Mouse (Mus musculus) spleen, postnatal 14 days (tissue): ENCODE data around the gene Rtf2.

Experiments used
- DNase-seq, 2 experiments: peaks; one replicate each; pipeline ENCODE4 v3.0.0; 2021 to 2022; ENCODE audit warnings: low spot score in 2 of 2

Gene Rtf2

DNA sequence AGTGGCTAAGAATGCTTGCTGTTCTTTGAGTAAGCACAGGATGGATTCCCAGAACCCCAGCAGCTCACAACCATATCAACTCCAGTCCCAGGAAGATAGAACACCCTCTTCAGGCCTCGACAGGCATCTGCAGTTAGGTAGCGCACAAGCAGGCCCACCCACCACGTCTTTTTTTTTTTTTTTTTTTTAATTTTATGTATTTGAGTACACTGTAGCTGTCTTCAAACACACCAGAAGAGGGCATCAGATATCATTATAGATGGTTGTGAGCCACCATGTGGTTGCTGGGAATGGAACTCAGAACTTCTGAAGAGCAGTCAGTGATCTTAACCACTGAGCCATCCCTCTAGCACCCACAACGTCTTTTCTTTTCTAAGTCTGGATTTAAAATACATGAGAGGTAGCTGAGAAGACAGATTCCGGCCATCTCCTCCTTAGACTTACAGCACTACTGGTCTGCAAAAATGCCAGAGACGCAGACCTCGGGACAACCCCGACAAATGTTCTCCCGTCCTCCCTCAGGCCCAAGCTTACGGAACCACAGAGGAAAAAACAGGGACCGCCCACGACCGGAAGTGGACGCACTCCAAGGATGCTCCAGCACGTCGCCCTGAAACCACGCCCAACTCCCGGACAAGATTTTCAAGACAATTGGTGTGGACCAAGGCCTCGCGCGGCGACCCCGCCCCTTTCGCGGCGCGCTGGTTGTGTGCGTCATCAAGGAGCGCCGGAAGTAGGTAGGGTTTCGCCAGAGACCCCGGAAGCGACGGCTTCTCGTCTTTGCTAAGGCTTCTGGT is at the start of gene Rtf2:
Rtf2 (plus strand) TSS at position 714 of the 797 bp plus-strand sequence.
- DNase-seq = peak; percentile 94 to 98

DNA sequence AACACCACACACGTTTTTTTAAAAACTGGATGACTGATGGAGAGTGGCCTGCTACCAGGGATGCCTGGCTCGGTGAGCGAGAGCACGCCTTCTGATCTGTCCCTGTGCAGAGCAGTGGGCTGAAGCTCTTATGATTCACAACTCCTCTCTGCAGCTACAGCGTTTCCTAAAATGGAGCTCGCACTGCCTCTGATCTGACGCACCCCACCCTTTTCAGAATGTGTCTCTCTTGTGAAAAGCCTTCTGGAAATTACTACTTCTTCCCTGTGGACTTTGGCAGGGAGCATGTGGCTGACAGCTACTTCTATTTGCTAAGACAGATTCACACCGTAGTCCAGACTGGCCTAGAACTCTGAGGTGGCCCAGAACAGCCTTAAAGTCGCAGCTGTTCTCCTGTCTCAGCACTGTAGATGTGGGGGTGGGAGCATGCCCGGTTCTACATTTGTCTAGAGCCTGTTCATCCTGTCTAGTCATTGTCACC is 48.3 kb upstream of the Rtf2 start:
- DNase-seq = no peak

DNA sequence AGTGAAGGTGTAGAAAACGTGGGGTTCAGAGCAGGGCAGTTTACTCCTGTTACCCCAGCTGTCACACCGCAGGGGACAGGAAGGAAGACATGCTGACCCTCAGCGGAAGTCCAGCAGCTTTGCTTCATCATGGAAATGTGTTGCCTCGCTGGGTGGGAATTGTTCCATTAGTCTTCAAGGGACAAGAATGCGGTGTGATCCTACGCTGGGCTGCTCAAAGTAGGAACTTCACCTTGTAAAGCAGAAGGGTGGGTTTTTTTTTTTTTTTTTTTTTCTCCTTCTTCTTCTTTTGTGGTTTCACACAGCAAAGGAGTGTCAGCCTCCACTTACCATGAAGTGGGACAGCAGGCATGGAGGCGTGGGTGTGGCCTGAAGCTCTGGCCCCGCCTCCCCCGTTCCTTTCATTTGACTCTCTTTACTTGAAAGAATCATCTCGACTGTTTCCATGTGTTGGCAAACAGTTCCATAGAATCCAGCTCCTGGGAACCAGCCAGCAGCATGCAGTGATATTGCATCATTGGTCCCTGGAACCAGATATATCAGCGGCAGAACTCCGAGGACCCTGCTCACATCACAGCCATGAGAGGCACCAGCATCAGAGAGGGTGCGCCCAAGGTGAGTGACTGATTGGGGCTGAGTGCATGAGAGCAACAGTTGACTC is 46.8 kb upstream of the Rtf2 start, which contains the start of gene Cass4:
Cass4 (plus strand) TSS at position 404 of the 661 bp plus-strand sequence.
- peak in 1 of 2 experiments; percentile 28 for DNase-seq

DNA sequence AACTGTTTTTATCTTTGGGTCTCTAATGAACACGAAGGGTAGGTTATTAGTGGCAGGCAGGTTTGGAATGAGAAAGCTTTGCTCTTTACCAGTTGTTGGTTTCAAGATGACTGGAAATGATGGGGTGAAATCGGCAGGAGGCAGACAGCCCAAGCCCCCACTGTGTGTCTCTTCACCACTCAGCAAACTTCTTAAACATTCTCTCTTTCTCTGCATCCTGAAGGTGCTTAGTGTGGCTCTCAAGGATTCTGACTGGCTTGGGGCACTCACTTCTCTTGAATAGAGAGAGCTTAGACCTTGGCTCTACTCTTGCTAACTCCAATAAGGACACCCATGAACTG is 46.3 kb upstream of the Rtf2 start:
- no peak for DNase-seq

DNA sequence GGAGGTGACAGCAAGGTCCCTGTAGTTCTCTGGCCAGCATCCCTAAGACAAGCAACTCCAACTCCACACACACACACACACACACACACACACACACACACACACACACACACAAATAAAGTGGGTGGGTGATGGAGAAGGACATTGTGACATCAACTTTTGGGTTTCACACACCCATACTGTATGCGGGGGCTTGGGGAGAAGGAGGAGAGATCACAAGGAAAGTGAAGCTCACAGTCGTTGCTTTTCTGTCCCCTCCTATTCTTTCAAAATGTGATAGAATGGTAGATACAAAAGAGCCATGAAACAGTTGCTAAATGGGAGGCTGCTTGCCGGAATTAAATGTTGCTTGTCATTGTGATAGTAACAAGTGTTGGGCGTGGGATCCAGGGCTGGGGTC is 45.7 kb upstream of the Rtf2 start:
- DNase-seq = no peak

DNA sequence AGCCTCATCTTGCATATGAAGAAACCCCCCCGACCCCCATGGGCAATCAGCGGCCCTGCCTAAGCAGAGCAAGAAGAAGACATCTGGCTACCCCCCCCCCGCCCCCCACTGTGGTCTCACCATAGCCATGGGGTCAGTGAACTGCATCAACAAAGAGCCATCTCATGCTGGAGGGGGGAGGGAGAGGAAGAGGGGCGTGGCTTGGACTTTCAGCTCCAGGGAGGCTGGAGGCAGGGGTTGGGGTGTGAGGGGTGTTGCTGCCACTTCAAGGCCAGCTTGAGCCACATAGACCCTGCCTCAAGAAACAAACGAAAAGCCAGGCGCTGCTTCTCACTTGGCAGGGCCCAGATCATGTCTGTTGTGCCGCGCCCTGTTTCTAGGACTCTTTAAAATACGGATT is 44.4 kb upstream of the Rtf2 start:
- no peak for DNase-seq

DNA sequence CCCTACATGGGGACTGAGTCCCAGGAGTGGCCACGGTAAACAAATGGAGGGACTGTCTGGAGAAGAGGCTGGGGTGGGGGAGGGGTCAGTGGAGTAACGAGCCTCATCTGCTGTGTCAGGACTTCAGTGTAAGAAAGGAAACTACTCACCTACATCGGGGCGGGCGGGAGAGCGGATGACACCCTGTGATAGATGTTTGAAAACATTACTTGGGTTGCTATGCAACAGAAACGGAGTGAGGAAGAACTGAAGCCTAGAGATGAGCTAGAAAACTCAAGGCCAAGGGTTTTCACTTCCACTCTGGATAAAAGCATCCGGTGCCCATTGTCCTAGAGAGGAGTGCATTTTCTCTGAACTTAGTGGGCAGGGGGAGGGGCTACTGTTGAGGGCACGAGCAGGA is 40.5 kb upstream of the Rtf2 start:
- no peak for DNase-seq

DNA sequence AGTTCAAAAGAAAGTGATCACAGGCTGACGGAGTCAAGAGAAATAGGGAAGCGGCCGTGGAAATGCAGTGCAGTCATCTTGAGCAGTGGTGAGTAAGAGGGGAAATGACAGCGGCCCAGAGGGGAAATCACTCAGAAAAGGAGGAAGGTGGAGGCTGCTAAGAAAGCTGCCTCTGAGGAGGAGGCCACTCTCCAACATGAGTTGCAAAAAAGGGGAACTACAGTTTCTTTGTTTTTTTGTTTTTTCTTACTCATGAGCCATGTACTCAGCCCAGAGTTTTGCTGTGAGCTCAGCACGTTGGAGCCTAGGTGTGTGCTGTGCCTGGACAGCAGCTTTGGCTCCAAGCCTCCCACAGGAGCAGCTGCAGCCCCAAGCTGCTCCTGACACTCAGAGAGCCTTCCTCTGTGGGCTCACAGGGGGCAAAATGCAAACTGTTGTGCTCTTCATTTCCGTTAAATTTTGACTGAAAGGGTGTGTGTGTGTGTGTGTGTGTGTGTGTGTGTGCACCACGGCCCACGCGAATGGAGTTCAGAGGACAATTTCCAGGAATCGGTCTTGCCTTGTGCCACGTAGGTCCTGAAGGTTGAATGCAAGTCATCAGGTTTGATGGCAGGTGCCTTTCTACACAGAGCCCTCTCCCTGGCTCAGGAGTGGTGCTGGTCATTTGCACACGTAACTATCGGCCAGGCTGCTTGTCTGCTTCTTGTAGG is 39.1 kb upstream of the Rtf2 start:
- DNase-seq = peak in 1 of 2 experiments; percentile 34

DNA sequence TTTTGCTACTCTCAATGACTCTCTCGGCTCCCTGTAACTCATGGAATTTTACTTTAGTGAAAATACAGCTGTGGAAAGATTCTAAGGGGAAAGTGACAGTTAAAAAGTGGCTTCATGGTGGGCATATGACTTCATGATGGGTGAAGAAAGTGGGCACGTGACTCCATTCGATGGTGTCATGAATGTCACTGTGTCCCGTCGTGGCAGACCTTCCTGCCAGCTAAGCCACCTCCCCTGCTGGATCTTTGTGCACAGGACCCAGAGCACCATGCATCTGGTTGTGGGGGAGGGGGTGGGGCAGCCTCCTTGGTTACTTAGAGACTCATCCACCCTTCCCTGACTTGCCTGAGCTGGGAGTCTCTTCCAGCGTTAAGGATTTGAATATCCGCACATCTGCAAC is 36.1 kb upstream of the Rtf2 start:
- DNase-seq = no peak

DNA sequence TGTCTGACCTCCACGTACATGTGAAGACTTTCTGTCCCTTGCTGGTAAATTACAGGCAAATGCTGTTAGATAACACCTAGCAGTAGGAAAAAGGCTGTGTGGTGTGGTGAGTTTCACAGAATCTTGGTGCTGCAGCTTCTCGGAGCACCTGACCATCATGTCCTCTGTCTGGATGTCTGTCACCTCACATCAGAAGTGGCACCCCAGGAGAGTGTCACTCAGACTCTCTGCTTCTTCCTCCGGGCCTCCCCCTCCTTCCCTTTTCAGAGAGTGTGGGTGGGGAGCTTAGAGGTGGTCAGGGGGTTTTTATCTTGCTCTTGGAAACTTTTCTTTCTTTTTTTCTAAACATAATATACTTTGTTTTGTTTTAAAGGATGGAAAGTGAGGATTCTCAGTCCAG is 35.3 kb upstream of the Rtf2 start:
- DNase-seq = no peak

DNA sequence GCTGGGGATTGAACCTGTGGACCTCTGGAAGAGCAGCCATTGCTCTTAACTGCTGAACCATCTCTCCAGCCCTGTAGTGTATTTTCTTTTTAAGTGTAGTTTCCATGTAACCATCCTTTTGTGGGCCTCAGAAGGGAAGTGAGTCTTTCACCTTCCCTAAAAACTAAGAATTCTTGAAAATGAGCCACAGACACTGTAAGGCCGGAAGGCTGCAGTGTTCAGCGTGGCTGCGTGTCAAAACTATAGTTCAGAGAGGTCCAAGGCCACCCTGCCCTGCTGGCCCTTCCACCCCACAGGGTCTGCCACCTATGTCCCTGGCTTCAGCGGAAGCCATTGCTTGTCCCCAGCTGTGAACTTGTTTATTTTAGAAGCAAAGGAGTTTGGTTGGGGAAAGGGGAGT is 34.2 kb upstream of the Rtf2 start:
- no peak for DNase-seq

DNA sequence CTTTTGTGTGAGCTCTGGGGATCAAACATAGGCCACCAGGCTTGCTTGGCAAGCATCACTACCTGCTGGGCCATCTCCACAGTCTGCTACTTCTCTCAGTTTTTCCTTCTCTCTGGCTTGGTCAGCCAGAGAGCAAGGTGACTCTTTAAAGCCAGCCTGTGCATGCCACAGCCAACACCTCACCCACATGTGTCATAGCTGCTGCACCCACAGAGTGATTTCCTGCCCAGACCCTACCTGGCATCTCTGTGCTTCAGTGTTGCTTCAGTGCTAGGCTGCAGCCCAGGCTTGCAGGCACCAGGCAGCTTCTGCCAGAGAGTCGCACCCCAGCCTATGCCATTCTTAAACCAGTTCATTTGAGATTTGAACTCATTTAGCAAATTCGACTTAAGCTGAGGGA is 32.9 kb upstream of the Rtf2 start:
- no peak for DNase-seq

DNA sequence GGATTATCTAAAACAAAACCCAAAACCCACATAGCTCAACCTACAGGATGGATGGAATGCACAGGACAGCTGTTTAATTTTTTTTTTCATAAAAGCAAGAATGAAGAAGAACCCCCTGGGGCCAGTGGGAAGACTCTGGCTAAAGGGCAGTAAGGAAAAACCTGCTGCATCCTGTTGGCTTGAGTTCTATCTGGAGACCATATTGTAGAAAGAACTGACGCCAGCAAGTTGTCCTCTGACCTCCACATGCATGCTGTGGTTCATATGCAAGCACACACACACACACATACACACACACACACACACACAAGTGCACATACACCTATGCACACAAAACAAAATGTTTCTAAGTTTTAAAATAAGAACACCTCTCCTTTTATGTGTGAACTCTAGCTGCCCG is 29.7 kb upstream of the Rtf2 start:
- DNase-seq = no peak

DNA sequence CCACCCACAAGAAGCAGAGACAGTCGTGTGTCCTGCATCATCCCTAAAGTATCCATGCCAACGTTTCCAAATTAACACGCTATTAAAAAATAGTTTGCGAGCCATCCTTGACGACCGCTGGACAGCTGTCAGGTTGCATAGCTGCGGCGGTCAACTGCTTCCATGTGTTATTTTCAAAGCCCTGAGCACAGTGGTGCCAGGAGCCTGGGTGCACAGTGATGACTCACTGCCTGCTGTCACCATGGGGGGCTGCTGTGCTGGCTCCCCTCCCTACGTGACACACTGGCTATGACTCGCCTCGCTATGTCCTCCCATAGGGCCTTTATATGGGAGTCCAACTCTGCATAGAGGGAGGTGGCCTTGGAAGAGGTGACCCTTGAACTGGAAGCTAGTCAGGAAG is 29.3 kb upstream of the Rtf2 start:
- DNase-seq = no peak

DNA sequence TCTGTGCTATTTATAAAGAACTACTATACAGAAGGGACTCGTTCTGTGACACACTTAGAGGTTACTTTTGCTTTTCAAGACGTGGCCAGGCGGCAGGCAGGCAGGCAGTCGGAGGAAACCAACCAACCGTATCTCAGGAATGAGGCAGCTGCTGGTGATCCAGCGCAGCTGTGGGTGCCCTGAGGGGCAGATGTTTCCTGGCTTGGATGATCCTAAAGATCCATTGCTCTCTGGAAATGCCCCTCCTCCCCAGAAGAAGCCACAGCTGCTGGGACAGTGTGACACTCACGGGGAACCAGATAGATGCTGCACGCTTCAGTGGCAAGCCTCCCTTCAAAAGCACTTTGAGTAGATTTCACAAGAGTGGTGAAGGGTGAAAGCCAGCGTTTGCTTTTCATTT is 27.9 kb upstream of the Rtf2 start:
- DNase-seq = no peak

DNA sequence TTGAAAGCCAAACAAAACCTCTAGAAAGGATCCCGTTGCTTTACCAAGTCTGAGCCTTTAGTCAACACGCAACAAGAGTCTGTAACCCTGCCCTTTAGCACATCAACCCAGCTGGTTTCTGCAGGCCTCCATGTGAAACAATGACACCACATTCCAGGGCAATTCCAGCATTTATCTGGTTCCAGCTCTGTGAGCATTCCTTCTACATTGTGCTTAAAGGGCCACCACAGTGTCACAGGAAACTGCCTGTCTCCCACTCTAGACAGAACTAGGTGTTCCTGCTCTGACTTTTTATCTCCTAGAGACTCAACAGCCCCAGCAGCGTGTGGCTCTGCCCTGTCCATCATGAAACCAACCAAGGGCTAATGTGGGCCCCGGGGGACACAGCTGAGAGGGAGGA is 27.1 kb upstream of the Rtf2 start:
- DNase-seq = no peak

DNA sequence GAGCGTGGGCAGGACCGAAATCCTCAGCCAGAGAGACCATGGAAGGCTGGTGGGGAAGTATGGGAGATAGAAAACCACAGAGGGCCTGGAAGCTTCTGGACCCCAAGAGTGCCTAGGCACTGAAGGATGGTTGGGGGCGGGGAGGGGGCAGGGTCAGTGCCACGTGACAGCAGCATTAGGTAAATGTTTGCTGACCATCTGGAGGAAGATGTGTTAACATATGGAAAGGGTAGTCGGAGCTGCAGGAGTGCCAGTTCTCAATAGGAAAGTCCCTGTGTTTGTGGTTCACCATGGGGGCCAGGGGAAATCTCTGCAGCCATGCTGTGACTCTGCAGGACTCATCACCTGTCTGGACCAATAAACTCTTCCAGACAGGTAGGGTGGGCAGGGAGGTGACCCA is 26.5 kb upstream of the Rtf2 start:
- DNase-seq = no peak

DNA sequence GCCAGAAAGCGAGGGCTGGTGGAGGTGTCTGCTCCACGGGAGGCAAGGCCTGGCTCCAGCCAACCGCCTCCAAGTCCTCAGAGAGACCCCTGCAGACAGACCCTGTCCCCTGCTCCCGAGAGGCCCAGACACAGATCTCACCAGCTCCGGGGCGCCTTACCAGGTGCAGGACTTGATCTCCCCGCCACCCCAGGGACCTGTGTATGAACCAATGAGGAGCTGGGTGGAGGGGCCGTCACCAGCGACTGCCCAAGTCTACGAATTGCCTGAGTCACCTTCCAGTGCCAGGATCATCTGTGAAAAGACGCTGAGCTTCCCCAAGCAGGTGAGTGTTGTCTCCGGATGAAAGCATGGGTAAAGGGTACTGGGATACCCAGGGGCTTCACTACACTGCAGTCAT is 24.1 kb upstream of the Rtf2 start:
- DNase-seq = no peak

DNA sequence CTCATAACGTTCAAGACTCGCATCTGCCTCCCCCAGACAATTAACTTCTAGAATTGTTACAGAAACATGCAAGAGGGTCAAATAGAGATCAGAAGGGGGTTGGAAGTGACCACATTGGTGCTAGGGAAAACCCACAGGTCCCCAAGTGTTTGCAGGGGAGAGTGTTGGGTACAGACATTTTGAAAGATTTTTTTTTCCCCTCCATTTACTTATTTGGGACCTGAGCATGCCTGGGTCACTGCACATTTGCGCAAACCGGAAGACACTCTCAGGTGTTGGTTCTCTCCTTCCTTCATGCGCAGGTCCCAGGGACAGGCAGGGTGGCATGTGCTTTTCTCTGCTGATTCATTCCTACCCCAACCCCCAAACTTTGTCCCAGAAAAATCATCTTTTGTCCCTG is 23.5 kb upstream of the Rtf2 start:
- no peak for DNase-seq

DNA sequence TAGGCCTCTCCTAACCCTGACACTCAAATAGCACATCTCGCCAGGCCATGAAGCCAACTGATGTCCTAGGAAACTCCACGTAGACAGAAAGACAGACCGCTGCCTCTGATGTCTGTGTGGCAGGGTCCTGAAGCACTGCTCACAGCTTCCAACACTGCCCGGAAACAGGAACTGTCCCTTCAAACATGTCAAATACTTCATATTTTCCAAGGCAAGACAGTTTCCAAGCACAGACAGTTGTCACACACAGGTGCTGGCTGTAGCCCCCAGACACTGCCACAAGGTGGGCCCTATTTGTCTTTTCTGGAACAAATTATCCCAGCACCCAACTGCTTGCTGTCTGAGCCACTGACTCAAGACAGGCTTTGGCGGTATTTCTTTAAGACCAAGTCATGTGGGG is 22.1 kb upstream of the Rtf2 start:
- no peak for DNase-seq

DNA sequence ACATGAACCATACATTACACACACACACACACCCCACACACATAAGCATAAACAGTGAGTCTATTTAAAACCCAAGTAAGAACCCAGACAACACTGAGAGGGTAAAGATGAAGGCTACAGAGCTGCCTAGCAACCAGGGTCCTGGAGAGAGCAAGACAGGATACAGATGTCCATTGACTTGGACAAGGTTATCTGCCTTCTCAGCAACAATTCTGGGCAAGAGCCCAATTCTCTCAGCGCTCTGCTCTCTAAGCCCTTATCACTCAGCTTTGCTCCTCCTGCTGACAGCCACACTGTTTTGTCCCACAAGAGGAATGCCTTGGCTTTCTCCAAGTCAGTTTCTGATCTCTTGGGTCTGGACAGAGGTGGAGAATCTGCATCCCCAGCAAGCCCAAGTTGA is 9.7 kb upstream of the Rtf2 start:
- DNase-seq = no peak

DNA sequence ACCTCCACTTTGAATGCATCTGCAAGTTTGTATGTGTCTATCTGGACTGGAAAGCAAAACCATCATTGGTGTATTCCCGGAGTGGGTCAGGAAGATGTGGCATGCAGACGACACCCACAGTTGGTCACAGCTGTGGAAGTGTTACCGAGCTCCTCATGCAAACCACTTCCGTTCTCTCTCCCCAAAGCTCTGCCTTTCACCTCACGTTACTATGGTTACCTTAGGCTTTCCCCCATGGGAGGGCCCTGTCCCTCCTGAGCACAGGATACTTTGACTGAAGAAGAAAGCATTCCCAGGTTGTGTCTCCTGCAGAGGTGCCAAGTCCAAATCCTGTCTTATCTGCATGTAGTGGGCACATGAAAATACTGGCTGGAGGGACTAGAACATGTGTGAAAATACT is 6.6 kb upstream of the Rtf2 start:
- DNase-seq = peak in 1 of 2 experiments; percentile 47
